Mouse (Mus musculus) heart, adult 8-10 months (tissue): ENCODE measurements around the gene Gm26566. TPM values are rescaled to one million over a fixed set of nuclear protein-coding genes. Genes with fewer than 3 reads are reported as not detected.

Source experiments
- DNase-seq: peaks from one replicate; pipeline ENCODE4 v3.0.0; 2022; ENCODE audit warnings: low spot score
- total RNA-seq, 4 experiments: library from RNA; stranded (reverse); gene quantifications; 2 replicates each; pipeline ENCODE4 v1.2.4; 2022

Gene Gm26566
- under 1 TPM; 0.41 to 0.87 (median 0.64) TPM for total RNA-seq

DNA sequence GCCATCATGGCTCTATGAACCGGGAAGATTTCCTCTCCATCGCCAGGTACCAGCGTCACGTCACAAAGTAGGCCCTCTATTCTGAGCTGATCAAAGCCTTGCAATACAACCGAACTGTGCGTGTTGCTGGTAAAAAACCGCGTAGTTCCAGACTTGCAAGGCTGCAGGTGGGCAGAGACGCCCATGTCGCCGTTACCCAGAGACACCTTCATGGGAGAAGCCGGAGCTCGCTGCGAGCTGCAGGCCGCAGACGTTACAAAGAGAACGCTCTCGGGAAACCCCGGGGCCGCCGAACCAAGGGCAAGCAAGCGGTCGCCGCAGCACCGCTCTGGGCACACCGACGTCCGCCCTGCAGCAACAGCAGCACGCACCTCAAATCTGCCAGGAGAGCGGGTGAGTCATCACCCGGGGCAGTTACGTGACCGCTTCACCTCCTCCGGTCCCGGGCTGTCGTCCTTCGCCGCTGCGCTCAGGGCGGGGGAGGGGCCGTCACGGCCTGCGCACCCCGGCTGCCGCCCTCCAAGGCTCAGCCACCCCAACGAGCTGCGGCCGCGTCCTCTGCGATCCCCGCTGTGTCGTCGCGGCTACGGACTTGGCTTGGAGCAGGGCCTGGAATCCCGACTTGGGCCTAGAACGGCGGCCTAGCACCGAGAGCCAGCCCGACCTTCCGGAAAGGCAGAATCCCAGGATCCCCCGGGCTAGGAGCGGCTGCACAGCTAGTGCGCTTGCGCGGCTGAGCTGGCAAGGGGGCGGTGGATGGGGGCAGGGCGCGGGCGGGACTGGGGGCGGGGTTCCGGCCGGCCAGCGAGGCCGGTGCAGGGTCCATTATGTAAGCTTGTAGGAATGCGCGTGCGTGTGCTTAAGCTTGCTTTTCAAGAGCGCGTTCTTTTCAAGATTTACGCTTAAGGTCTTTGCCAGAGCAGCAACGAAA lies at the start of gene Gm26566, which contains the start of gene Klhl9:
Gm26566 (plus strand) TSS at position 15 of the 931 bp plus-strand sequence.
Klhl9 (minus strand) TSS at position 675 of the 931 bp plus-strand sequence.
- DNase-seq, result peak; percentile 90

DNA sequence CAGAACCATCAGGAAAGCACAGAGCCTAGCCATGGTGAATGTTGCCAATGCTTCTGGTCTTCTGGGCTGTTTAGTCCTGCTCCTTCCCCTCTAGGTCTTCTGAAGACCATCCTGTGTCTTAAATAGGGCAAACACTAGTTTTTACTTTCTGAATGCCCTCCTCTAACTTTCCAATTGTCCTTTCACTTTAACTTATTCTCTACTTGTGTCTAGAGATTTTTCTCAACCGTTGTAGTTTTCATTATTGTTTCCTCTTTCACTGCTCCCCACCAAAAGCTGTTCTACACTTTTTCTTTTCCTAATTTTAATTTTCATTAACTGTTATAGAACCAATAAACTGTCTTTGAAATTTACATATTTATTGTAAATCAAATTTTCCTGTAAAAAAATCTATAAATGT lies 44.8 kb upstream of the Gm26566 start, which contains the start of gene Ifna16:
Ifna16 (minus strand) TSS at position 101 of the 400 bp plus-strand sequence.
- no peak for DNase-seq

DNA sequence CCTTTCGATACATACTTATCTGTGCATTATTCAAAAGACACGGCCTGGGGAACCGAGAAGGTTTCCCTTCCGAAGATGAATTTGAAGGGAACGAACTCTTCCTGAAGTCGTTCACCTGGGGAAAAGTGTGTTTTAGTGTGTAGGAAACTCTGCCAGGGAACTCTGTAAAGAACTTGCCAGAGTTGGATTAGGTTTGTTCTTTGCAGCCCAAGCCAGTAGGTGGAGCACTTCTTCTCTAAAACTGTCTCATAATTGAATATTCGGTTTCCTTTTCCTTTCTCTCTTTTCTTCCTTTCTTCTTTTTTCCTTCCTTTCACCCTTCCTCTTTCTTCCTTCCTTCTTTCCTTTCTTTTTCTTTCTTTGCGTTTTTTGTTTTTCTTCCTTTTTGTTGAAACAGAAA lies 41.2 kb upstream of the Gm26566 start:
- DNase-seq, result no peak

DNA sequence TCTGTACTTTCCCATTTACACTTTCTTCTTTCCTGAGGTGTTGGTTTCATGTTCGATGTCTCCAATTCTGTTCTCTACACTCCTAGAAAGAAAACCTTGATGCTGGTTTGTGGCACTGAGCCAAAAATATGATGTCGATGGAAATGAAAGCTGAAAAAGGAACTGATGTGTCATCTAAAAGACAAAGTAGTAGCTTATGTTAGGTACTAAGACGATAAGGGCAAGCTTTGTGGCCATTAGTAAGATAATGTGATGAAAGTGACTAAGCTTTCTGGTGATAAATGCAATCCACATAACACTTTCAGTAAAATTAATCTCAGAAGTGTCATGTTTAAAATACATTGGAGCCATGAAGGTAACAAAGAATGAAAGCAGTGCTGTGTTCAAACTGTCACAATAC lies 40.3 kb upstream of the Gm26566 start:
- DNase-seq, result no peak

DNA sequence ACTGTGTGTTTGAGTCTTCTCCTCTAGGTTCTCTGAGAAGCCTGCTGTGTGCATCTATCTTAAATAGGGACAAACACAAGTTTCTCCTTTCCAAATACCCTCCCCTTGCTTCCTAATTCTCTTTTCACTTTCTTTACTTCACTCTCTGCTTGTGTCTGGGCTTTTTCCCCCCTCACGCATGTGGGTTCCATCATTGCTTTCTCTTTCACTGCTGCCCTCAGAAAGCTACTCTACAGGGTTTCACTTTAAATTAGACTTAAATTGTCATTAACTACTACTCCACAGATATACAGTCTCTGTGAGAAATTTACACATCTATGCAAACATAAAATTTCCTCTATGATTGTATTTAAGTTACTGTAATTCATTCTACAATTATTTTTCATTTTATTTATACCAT lies 37.8 kb upstream of the Gm26566 start, which contains the start of gene Ifna2:
Ifna2 (minus strand) TSS at position 101 of the 400 bp plus-strand sequence.
- no peak for DNase-seq

DNA sequence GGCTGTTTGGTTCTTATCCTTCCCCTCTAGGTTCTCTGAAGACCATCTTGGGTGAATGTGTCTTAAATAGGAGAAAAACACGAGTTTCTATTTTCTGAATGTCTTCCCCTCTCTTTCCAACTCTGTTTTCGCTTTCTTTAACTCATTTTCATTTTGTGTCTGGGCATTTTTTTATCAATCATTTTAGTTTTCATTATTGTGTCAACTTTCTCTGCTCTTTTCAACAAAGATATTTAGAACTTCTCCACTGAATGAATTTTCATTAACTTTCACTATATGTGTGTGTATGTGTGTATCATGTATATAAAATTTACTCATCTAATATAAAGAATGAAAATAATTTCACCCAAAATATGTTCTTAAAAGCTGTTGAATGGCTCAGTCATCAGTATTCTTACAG lies 30.3 kb upstream of the Gm26566 start, which contains the start of gene Ifnab:
Ifnab (minus strand) TSS at position 101 of the 400 bp plus-strand sequence.
- DNase-seq, result no peak

DNA sequence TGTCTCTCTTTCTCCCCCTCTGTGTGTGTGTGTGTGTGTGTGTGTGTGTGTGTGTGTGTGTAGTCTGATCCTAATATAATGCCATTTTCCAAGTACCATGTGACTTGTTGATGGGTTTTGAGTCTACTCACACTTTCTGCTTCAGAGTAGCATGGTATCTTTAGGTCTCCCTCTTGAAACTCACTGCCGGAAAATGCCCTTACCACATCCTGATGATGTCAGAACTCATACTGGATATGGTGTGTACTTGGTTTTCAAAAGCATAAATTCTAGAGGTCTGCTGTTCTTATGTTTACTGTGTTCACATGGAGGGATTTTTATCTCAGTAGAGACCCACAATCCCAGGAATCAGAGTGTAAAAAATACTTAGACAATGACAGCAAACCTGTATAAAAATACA lies 29.1 kb upstream of the Gm26566 start:
- no peak for DNase-seq

DNA sequence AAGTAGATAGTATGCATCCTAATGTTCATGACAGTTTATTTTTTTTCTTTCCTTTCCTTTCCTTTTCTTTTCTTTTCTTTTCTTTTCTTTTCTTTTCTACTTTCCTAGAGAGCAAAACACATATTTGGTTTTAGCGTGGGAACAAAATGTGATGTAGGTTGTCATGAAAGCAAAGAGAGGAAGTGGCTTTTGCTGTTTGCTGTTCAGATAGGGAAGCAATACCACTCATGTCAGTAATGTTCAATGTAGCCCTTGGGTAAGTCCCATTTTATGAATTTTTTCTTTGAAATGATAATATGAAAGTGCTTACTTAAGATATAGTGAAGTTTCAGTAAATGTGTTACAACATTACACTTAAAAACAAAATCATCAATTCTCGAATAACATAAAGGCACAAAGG lies 28.2 kb upstream of the Gm26566 start:
- DNase-seq, result no peak

DNA sequence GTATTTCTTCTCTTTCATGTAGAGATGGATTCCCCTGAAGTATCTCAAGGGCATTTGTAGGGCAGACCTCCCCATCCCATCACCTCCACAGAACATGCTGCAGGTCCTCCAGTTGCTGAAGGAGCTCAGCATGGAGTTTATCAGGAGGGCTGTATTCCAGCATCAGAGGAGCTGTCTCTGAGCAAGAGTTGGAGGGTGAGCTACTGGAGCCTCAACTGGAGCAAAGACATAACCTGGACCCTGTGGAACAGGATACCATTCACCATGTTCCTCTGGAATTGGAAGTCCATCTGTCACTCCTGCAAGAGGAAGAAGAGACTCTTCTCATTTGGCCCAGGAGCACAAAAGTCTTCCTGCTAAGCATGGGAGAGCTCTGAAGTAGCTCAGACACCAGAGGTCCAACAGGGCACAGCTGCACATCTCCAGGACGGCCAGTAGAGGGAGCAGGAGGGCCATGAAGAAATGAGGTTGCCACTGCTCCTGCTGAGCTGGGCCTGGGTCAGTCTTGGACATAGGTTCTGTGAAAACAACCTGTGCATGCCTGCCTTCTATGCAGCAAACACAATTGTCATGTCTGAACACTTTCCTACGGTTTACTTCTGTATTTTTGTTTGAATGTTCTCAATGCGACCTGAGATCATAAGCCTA lies 25.2 kb upstream of the Gm26566 start:
- peak; percentile 74 for DNase-seq

DNA sequence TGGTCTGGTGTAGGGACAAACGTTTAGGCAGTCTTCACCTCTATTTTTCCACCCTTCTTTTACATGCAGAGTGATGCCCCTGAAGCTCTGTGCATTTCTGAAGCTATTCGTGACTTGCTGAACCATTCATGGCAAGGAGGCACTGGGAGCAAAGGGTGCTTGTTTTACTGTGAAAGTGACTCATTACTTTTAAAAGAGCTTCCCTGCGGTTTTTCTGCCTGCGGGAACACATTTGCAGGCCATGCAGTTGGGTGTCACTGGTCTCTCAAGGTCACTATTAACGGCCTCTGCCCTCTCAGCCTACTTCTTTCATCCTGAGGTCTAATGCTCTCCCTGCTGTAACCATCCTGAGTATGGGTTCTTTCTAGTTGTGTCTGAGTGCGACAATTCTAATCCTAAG lies 24.5 kb upstream of the Gm26566 start:
- DNase-seq, result no peak

DNA sequence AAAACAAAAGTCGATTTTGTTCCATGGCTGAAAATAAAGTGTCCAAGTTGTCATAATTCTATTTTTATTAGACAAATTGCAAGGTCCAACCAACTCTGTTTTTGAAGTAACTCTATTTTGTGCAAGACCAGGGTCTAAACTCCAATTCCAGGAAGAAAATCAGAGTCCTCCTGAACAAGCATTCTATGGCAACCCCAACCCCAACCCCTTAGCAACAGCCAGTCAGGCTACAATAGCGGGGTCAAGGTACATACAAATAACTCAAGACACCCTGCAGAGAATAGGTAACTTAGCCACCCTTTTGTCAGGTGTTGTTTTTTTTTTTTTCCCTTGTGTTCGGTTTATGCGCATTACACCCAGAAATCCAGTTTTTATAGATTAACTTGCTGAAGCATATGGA lies 23.9 kb upstream of the Gm26566 start:
- DNase-seq, result no peak

DNA sequence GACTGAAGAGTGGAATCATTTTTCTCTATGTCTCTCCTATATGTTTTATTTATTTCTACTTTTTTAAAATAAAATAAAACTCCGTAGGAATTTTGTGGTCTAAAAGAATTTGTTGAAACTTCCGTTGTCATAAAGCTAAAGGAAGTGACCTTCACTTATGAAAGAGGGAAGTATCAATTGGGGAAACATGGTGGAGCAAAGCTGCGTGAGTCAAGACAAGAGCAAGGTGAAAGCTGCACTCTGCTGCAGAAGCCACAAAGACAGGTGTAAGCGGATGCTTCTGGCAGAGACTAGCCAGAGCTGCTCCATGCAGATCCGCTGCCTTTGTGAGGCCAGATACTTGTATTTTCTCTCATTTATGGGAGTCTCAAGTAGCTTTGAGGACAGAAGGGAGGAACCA lies 22.8 kb upstream of the Gm26566 start:
- no peak for DNase-seq

DNA sequence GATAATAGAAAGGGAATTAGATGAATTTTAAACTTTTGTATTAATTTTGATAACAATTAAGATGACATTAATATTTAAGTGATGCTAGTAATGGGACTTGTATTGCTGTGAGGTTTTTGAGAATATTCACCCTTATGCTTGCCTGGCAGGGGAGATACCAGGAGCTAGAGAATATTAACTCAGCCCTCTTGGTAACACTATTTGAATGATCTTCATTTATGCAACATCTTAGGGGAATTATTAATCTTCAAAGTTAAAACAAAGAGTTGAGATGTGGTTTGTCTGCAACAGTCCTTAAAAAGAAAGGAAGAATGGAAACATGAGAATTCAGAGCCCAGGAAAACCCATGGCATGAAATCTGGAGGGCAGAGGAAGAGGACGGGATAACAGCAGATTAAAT lies 22.3 kb upstream of the Gm26566 start:
- no peak for DNase-seq

DNA sequence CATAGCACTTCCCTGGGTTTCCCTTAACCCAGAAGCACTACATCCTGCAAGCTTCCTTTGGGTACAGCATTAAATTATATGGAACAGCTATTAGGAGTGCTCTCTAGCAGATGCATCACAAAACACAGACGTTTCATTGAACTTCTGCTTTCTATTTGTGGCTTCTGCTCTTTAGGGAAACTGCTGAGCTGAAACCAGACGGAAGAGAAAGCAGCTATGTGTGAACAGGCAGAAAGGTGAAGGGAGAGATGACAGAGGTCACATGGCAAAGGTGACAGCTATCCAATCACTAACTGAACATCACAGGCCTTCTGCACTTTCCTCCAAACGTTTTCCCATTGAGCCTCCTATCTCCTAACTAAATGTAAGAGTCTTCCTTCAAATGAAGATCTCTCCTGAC lies 15.7 kb upstream of the Gm26566 start:
- DNase-seq, result no peak

DNA sequence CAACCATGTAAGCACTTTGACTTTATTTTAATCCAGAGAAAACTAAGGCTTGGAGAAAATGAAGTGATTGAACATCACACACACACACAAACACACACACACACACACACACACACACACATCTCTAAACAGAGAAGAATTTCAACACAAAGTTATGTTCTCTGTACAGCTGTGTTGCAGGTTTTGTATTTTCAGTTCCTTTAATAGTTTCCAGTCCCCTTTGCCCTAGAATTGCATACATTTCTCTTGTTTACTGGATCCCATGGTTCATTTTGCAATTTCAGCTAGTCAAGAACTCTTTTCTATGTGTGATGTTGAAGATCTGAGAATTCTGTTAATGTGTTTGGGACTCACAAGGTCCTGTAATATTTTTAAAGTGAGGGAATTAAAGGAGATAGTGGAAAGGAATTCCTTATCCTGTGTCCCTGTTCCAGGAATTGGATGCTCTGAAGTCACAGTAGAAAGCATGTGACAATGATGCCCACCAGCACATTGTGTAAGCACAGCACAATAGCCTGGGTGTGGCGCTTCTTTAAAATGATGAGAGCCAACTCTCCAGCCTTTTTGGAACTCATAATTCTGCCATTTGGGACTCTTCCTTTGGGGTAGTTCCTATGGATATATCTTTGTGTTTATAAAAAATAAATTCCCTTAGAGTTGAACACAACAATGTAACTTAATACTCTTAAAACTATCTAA lies 14.3 kb upstream of the Gm26566 start:
- DNase-seq, result no peak

DNA sequence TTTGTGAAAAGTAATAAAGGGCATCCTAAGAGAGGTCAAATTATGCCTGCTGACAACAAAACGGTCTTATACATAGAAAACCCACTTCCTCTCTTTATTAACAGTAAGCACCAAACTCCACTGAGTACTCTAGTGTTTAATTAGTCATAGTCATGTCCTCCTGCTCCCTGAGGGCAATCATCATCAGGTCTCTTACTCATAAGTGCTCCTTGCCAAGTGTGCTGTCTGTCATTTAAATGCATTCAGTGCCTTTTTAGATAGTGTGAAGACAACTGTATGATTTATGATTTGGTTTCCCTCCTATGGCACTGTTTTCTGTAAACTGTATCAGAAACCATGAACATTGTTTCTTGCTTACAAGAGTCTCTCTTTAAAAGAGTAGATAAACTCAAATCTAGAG lies 7.3 kb upstream of the Gm26566 start:
- DNase-seq, result no peak

DNA sequence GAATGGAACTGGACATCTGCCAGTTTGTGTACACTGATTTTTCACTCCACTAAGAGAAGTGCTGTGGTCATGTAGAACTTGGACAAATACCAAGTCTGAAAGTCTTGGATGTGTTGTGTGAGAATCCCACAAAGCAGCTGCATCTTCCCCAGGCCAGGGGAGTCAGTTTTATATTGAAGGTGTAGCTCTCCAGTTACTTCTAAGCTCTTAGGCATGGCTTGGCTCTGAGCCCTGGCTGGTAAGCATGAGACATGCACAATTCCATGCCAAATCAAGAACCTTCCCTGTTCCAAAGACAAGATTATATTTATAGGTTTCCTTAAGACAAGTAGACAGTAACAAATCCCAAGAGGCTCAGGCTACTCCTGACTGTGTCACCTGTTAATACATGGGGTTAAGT lies 6.5 kb upstream of the Gm26566 start:
- DNase-seq, result no peak

DNA sequence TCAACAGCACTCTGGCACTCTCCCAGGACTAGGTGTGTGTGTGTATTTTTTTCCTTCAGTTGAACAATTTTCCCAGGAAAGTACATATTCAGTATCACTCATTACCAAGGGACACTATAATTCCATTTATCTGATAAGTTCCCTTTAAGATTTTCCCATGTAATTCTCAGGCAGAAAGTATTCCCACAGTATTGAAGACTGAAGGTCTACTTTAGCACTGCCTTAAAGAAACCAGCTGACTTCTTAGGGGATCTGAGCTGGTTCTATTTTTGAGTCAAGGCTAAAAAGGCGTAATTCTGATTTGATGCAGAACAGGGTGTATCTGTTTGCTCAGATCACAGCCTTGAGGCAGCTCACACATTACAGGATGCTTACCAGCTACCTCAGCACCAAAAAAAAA lies 2.9 kb upstream of the Gm26566 start:
- DNase-seq, result no peak

DNA sequence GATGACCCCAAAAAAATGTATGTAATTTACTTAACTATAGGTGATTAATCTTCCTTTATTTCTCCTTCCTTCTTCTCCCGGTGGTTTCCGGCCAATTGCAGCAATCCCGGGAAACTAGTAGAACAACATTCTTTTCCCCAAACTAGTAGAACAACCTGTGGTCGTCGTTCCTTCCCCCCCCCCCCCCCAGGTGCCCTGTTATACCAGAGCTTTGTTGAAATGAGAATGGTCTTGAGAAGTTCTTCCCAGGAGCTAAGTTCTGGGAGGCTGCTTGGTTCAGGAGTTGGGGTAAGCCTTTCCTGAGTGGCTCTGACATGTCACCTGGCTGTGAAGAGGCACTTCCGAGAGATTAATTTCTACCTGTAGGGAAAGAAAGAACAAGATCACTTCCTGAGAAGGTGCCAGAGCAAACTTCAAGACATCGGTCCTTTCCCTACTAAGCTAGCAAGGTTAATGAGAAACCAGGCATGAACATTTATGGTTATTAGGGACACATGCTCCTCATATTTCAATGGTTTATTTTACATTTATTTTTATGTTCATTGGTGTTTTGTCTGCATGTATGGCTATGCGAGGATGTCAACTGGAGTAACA lies 2.0 kb downstream of the Gm26566 start:
- DNase-seq, result no peak

DNA sequence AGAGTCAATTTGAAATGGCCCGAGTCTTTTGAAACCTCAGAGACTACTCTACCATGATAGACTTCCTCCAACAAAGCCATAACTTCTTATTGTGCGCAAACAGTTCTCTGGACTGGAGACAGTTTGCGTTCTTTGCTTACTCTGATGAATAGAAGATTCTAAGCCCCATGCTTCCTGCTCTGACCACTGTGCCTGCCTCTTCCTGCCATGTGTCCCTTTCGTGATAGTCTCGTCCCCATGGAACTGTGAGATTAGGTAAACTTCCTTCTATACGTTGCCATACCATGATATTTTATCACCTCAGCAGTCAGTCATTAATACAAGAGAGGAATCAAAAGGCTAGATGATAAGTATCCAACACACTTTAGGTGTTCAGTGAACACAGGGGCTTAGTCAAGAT lies 5.1 kb downstream of the Gm26566 start:
- DNase-seq, result no peak

DNA sequence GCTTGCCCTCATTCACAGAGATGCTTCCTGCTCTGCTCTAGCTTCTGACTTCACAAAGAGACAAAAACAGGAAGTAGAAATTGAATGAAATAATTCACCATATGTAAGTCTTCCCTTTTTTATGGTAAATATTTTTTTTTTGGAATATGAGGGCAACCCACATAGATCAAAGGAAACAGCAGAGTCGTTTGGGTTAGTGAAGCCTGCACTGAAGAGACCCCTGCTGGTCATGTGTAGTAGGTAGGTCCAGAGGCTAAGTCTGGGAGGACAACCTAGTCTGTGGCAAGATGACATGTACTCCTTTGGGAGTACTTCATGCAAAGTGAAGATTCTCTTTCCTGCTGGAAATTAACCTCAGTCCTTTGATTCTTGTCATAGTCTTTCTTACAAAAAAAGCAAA lies 5.7 kb downstream of the Gm26566 start:
- no peak for DNase-seq

DNA sequence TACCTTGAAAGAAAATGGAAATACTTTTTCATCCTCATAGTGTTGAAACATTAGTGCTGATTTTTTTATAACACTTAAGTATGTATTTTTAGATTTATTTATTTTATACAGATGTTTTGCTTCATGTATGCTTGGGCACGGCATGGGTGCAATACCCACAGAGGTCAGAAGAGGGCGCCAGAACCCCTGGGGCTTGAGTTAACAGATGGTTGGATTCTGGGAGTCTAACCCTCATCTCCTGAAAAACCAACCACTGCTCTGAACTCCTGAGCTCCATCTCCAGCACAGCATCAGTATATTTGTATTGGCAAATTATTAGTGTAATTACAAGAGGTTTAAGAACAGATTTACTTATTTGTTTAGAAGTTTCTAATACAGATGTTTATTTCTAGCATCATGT lies 16.9 kb downstream of the Gm26566 start:
- DNase-seq, result peak; percentile 70
